Mouse (Mus musculus): Measurements from ENCODE around the gene Metap1. TPM values are rescaled to one million over a fixed set of nuclear protein-coding genes. Genes with fewer than 3 reads are reported as not detected.

Metap1 gene
- polyA plus RNA-seq, 1 experiment from 2014 or later, result 34.0 TPM

DNA sequence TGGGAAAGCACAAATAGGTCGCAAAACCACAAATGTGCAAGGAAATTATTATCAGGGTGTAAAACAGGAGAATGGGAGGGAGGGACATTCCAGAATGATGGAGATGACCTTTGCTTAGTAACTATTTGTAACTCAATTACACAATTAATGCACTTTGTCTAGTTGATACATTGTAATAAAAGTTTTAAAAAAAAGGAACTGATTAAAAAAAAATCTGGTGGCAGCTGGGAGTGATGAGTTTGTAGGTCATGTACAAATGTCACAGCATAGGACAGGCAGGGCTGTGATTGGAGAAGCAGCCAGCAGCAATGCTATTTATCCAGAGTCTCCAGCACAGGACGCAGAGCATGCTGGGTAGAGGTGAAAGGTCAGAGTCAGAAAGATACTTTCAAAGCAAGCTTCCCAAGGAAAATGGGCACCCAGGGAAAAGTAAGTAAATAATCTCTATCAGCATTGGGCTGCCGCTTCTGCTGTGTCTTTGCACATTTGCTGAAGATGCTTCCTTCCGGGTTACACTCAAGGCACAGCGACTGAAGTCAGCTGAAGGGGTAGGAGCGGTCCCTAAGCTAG lies 74.1 kb downstream of the Metap1 start, which contains the start of gene Adh4:
Gene Adh4, plus strand, starts transcription at position 346 of the 570 bp plus-strand sequence.
- no peak for ATAC-seq (ENCODE audit: extremely low read depth, insufficient number of reproducible peaks, low FRiP score, low TSS enrichment)
- Histone ChIP-seq H3K36me3 (no peaks in the 10 kb centered on the region), H3K9me3 (no peaks in the 10 kb centered on the region), H3K27me3 (replicated peaks) (no peaks in the 10 kb centered on the region), H3K9ac (no peak within 1 kb of the TSS), H3K4me3 (no peak within 1 kb of the TSS), H3K27ac (replicated peaks) (no peak within 1 kb of the TSS), H3K4me2 (no peak within 1 kb of the TSS), H3K4me1 (no peaks in the 10 kb centered on the region)
- 75% methylated on average over 6 of the region's 6 CpGs for WGBS

GRCm38 (mm10) chr3:138410211-138410610 lies 79.1 kb downstream of the Metap1 start:
- no peaks in the 10 kb centered on the region for H3K4me1 ChIP-seq
- H3K27me3 ChIP-seq (replicated peaks), result no peaks in the 10 kb centered on the region
- H3K27ac ChIP-seq (replicated peaks), result no peak overlapping the region
- H3K4me3 ChIP-seq, result no peak overlapping the region
- H3K9me3 ChIP-seq, result no peaks in the 10 kb centered on the region
- WGBS, result 74% methylated on average over 3 of the region's 3 CpGs
- H3K9ac ChIP-seq, result no peak overlapping the region
- no peaks in the 10 kb centered on the region for H3K36me3 ChIP-seq
- H3K4me2 ChIP-seq, result no peak overlapping the region
- no peak for ATAC-seq (ENCODE audit: extremely low read depth, insufficient number of reproducible peaks, low FRiP score, low TSS enrichment)

GRCm38 (mm10) chr3:138409585-138409984 lies 79.7 kb downstream of the Metap1 start:
- Histone ChIP-seq H3K4me1 (no peaks in the 10 kb centered on the region), H3K27ac (replicated peaks) (no peak overlapping the region), H3K27me3 (replicated peaks) (no peaks in the 10 kb centered on the region), H3K9ac (no peak overlapping the region), H3K4me3 (no peak overlapping the region), H3K9me3 (no peaks in the 10 kb centered on the region), H3K36me3 (no peaks in the 10 kb centered on the region), H3K4me2 (no peak overlapping the region)
- WGBS, result 49% methylated on average over 1 of the region's 1 CpGs
- ATAC-seq (ENCODE audit: extremely low read depth, insufficient number of reproducible peaks, low FRiP score, low TSS enrichment), result no peak

MicroRNAs within 50 kb of the gene (microRNA counts, 519-probe panel; counts per million panel counts)
- microRNA mmu-miR-1956, result 209 counts per million, percentile 61 among the panel's probes with 10 or more counts

Small RNA genes lying within 50 kb of the gene (microRNA-seq; reads per million reads assigned to microRNA genes)
- gene Mir1956, result not detected

Other genes with a start within 250 kb of the Metap1 start
- 13.5 and 13.6 TPM in 2 replicates for gene Adh1, start 228.5 kb downstream of the Metap1 start, polyA plus RNA-seq (2015; fragmentation: Nextera tagmentation; extraction: Ambion mirVana)
- 0.08 TPM in 1 of 2 replicates, not detected in the other for gene Adh6a, start 176.2 kb downstream of the Metap1 start, polyA plus RNA-seq (2015; fragmentation: Nextera tagmentation; extraction: Ambion mirVana)
- 3.3 and 3.6 TPM in 2 replicates for gene Adh6b, start 147.7 kb downstream of the Metap1 start, polyA plus RNA-seq (2015; fragmentation: Nextera tagmentation; extraction: Ambion mirVana)
- gene Adh4, start 74.0 kb downstream of the Metap1 start, polyA plus RNA-seq (2015; fragmentation: Nextera tagmentation; extraction: Ambion mirVana), result not detected in 2 replicates
- gene Adh5, start 46.4 kb downstream of the Metap1 start, polyA plus RNA-seq (2015; fragmentation: Nextera tagmentation; extraction: Ambion mirVana), result 146 and 161 TPM in 2 replicates
- 226 and 258 TPM in 2 replicates for gene Eif4e, start 36.7 kb upstream of the Metap1 start, polyA plus RNA-seq (2015; fragmentation: Nextera tagmentation; extraction: Ambion mirVana)

Measured in heart, embryonic 13.5 days (tissue).